Mouse (Mus musculus) thymus, postnatal 25 days (tissue): ENCODE measurements around the gene Tmem198.
A peak's percentile ranks its signal among the peaks of the same experiment; 100 is the strongest.

Experiments
- DNase-seq: peaks from one replicate; pipeline ENCODE4 v3.0.0; 2022

Gene Tmem198

GRCm38 (mm10) chr1:75490785-75491551 lies 11.6 kb downstream of the Tmem198 start:
- no peak for DNase-seq

GRCm38 (mm10) chr1:75492579-75493170 lies 13.3 kb downstream of the Tmem198 start:
- no peak for DNase-seq

GRCm38 (mm10) chr1:75494878-75495548 lies 15.7 kb downstream of the Tmem198 start:
- no peak for DNase-seq

DNA sequence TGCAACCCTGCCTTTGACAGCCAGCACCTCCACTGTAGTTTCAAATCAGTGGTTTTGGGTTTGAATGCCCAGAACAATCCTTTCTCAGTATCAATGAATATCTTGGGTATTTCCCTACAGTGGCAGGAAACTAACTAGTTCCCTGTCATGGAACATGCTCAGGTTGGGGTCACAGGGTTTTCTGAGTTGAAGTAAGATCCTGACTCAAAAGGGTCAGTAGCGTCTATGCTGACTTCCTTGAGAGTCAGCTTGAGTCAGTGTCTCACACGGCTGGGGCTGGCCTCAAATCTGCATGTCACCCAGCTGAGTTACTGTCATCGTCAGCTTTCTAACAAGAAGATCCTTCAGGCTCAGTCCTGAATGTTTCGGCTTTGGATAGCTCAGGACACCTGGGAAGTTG lies 19.6 kb downstream of the Tmem198 start:
- DNase-seq = no peak

DNA sequence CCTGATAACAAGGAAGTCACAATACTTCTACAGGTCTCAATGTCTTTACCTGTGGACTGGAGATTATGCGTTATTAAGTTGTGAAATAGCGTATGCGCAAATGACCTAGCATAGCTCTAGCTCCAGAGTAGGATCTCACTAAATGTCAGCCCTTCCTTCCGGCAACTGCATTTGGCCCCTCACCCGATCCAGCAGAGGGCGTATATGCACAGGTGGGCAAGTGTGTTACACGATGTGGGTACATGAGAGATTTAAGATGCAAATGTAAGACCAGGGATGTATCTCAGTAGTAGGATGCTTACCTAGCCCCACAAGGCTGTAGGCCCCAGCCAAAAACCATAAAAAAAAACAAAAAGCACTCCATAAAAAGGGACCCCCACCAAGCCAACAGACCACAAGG lies 20.1 kb downstream of the Tmem198 start:
- DNase-seq = no peak

- DNase-seq = no peak
These were observed 22.6 kb downstream of the Tmem198 start for GRCm38 (mm10) chr1:75501905-75502304.

- no peak for DNase-seq
These were observed 23.8 kb downstream of the Tmem198 start for GRCm38 (mm10) chr1:75502945-75503650.

DNA sequence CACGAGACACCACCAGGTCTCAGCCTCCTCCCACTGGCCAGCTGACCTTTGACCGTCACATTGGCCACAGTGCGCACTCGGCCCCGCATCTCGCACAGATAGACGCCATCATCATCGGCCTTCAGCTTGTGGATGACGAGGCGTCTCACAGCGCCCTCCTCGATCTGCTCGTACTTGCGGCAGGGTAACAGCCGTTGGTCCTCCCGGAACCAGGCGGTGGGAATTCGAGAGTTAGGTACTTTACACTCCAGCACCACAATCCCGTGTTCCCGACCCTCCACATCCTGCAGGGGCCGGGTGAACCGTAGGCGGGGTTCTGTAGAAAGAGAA lies 24.3 kb downstream of the Tmem198 start:
- DNase-seq = no peak

DNA sequence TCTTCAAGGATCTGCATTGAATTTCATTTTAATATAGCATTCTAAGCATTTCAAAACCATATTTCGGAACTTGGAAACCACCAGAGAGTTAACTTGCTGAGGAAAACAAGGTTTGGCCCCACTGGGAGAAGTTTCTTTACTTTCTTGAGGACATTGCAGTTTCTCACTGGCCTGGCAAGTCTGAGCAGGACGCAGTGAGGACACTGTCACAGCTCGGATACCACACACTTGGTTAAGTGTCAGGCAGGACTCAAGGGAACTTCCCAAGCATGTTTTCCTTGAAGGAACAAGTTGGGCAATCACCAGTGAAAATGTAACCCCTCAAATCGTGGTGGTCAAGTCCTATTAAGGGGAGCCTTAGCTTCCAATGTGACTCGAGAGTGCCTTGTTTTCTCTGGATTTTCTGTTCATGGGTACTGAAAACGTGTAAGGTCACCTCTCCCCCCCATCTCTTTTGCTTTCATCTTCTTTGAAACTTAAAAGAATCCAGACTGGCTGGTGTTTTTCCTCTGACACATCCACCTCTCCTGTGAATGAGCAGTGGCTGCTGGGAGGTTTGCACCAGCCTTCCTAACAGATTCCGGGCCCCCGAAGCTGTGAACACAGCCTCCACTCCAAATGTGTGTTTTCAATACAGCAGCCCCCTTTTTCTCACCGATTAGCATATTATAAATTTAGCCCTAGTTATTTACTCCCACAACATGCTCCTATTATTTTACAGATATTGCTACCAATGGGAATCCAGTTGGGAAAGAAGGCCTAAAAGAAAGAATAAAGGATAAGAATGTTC lies 25.1 kb downstream of the Tmem198 start:
- no peak for DNase-seq

- peak; percentile 60 for DNase-seq
These were observed 26.0 kb downstream of the Tmem198 start for GRCm38 (mm10) chr1:75505159-75505955.

GRCm38 (mm10) chr1:75505956-75506831 lies 26.9 kb downstream of the Tmem198 start, which contains the start of gene Obsl1:
TSS of gene Obsl1 (minus strand) at chr1:75506452.
- DNase-seq = peak; percentile 38

DNA sequence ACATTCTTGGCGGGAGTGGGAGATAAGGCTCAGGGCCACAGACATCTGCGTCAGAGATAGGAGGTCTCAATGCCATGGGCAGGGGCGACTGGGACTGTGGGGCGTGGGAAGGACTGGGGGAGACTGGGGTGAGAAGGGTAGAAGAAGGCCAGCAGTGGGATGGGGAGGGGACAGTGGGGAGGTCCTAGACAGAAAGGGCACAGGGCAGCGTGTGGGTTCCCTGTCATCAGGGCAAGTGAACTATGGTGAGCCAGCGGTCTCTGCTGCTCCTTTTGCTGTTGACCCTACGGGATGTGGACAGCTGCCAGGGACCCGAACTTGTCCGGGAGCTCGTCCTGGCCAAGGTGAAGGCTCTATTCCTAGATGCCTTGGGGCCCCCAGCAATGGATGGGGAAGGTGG lies 27.7 kb downstream of the Tmem198 start, which contains the start of gene Inha:
Inha (plus strand) TSS at position 72 of the 400 bp plus-strand sequence.
- no peak for DNase-seq

DNA sequence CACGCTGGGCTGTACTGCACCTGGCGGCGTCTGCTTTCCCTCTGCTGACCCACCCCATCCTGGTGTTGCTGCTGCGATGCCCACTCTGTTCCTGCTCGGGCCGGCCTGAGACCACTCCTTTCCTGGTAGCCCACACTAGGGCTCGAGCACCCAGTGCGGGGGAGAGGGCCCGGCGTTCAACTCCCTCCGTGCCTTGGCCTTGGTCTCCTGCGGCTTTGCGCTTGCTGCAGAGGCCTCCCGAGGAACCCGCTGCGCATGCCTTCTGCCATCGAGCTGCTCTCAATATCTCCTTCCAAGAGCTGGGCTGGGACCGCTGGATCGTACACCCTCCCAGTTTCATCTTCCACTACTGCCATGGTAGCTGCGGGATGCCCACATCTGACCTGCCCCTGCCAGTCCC lies 30.3 kb downstream of the Tmem198 start:
- no peak for DNase-seq

DNA sequence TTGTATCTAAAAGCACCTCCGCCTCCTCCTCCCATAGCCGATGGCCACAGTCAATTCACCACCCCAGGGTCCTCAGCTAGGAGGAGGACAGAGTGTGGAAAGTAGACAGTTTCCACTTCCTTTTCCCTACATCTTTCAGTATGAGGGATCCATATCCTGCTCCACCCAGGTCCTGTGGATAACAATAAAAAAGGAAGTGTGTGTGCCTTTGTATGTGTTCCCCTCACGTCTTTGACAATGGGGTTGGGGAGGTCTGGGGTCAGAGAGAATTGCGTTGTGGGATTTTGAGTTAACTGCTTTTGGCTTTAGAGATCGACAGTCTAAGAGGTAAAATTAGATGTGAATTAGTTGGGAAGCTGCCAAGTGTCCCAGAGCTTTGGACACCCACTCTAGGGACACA lies 30.8 kb downstream of the Tmem198 start:
- DNase-seq = no peak

- no peak for DNase-seq
These were observed 32.3 kb downstream of the Tmem198 start for GRCm38 (mm10) chr1:75511437-75512210.

GRCm38 (mm10) chr1:75512550-75512949 lies 33.2 kb downstream of the Tmem198 start:
- DNase-seq = no peak

DNA sequence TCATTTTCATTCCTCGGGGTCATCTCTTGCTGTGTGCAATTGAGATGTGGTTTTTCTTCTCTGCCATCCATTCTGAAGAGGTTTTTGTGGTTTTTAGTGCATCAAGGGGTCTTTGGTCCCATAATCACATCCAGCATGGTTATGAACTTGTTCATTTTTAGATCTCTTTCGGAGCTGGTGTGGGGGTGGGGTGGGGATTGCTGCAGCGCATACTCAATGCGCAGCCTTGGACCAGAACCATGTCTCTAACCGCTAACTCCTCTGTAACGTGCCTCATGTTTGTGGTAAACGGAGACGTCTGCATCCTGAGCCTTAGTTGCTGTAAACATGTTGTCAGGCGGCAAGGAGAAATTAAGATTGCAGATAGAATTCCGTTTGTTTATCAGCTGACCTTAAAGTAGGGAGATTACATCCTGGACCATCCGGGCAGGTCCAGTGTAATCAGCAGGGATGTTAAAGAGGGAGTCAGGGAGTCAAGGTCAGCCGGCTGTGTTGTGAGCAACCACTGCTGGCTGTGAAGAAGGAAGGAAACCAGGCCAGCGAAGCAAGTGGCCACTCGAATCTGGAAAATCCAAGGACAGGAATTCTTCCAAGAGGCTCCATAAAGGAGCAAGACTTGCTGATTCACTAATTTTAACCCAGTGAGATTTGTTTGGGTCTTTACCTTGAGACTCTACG lies 37.5 kb downstream of the Tmem198 start:
- DNase-seq = no peak

DNA sequence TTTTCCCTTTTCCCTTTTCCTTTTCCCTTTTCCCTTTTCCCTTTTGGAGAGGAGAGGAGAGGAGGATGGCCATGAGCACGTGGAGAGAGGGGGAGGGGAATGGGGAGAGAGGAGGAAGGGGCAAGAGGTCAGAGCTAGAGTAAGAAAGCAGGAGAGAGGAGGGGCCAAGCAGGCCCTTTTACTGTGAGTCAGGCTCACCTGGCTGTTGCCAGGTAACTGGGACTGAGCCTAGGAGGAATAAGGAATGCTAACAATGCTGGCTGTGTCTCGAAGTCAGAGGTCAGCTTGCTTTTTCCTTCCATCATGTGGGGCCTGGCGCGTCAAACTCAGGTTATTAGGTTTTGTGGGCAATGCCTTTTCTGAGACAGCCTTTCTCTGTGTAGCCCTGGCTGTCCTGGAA lies 38.7 kb downstream of the Tmem198 start:
- no peak for DNase-seq

DNA sequence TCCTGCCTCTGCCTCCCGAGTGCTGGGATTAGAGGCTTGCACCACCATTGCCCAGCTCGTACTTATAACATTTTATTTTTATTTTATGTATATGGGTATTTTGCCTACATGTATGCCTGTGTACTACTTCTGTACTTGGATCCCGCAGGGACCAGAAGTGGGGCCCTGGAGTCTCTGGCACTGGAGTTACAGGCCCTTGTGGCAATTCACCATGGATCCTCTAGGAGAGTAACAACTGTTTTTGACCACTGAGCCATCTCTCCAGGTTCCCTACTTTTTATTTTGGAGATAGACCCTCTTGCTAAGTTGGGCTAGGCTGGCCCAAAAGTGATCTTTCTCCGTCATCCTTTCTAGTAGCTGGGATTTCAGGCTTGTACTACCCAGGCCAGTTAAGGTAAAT lies 39.1 kb downstream of the Tmem198 start:
- DNase-seq = no peak
